Mouse (Mus musculus): ENCODE data around the gene Khsrp. TPM values are rescaled to one million over a fixed set of nuclear protein-coding genes. Genes with fewer than 3 reads are reported as not detected.

The Khsrp gene
- total and polyA plus RNA-seq, 3 experiments = 23.5 to 106 (median 98.7) TPM

GRCm38 (mm10) chr17:57060231-57060801 lies 29.0 kb upstream of the Khsrp start (continued):
- peak; percentile 34; the same call in 1 of the 2 replicates for TF ChIP-seq HCFC1 (IDR thresholded peaks at IDR 0.05; ENCODE audit: low read depth, low read length)
- no peak for TF ChIP-seq ZMIZ1 (IDR thresholded peaks at IDR 0.05; ENCODE audit: low read depth, low read length)
- TF ChIP-seq CTCF (conservative IDR thresholded peaks at IDR 0.05 in 1 of 2, IDR thresholded peaks at IDR 0.05 in 1 of 2; ENCODE audit: low read depth in 2 of 2, low read length in 2 of 2) = peak in 1 of 2 experiments; percentile 75; a peak in 2 of 4 replicates
- TF ChIP-seq CHD1 (IDR thresholded peaks at IDR 0.05; ENCODE audit: low read depth, low read length) = no peak
- TF ChIP-seq UBTF (IDR thresholded peaks at IDR 0.05; ENCODE audit: low read depth, low read length) = no peak
- TF ChIP-seq SMC3 (IDR thresholded peaks at IDR 0.05; ENCODE audit: low read depth, low read length) = peak; percentile 62
- peak; percentile 72; the same call in 1 of the 2 replicates for TF ChIP-seq SIN3A (IDR thresholded peaks at IDR 0.05; ENCODE audit: low read length)
- TF ChIP-seq RCOR1 (conservative IDR thresholded peaks at IDR 0.05; ENCODE audit: low read depth, low read length) = 0 out of 2 replicates have a peak, but pooled peaks have one; percentile 41
- TF ChIP-seq GABPA (IDR thresholded peaks at IDR 0.05; ENCODE audit: insufficient replicate concordance, low read depth, low read length) = no peak
- TF ChIP-seq MAFK (IDR thresholded peaks at IDR 0.05; ENCODE audit: insufficient replicate concordance, low read length) = 0 out of 2 replicates have a peak, but pooled peaks have one; percentile 17
- TF ChIP-seq ELF1 (IDR thresholded peaks at IDR 0.05; ENCODE audit: low read depth, low read length) = peak; percentile 51; the same call in 1 of the 2 replicates
- 0 out of 2 replicates have a peak, but pooled peaks have one; percentile 24 for TF ChIP-seq CHD2 (IDR thresholded peaks at IDR 0.05; ENCODE audit: low read length)

- Histone ChIP-seq H3K27ac (ENCODE audit: insufficient read depth, low read depth) (0 out of 2 replicates have a peak within 1 kb of the TSS, but pooled peaks have one; percentile 53), H3K9me3 (replicated peaks; ENCODE audit: low read length) (no peaks in the 10 kb centered on the region), H3K9ac (ENCODE audit: insufficient read depth, low read depth) (peak within 1 kb of the TSS; percentile 92), H3K36me3 (replicated peaks in 1 of 2; ENCODE audit: control insufficient read depth in 1 of 2, insufficient read depth in 1 of 2, low read length in 1 of 2) (peaks cover 11 to 27% of the 10 kb centered on the region in 2 experiments), H3K27me3 (replicated peaks) (no peaks in the 10 kb centered on the region), H3K4me3 (replicated peaks in 1 of 3; ENCODE audit: low read depth in 2 of 3, low read length in 2 of 3, poor library complexity in 1 of 3) (peak within 1 kb of the TSS; percentile 70 to 88 (median 87)), H3K79me2 (replicated peaks; ENCODE audit: control insufficient read depth, extremely low read depth, insufficient read depth, poor library complexity, severe bottlenecking) (no peaks in the 10 kb centered on the region), H3K4me2 (ENCODE audit: insufficient read depth, low read depth, poor library complexity, severe bottlenecking) (peak within 1 kb of the TSS; percentile 52), H3K4me1 (ENCODE audit: control insufficient read depth in 1 of 2, insufficient read depth in 2 of 2) (peaks cover 9 to 26% of the 10 kb centered on the region in 2 experiments)
- in situ Hi-C loops (cut with MboI; ENCODE audit: low pct_ligation_motif_present, low pct_unique_long_range_greater_than_20kb, low sequenced_read_pairs) = no loop called here
- dilution Hi-C loops (cut with MboI; ENCODE audit: extremely low pct_ligation_motif_present, extremely low pct_unique_long_range_greater_than_20kb, low sequenced_read_pairs) = no loop called here
- no peak for TF ChIP-seq TBP (conservative IDR thresholded peaks at IDR 0.05; ENCODE audit: low read depth, low read length)
- peak; percentile 30; the same call in 1 of the 2 replicates for TF ChIP-seq POLR2A (IDR thresholded peaks at IDR 0.05; ENCODE audit: low read depth, low read length)
- TF ChIP-seq MAX (IDR thresholded peaks at IDR 0.05; ENCODE audit: low read length) = 0 out of 2 replicates have a peak, but pooled peaks have one; percentile 14
- peak; percentile 34; the same call in 1 of the 2 replicates for TF ChIP-seq CHD2 (IDR thresholded peaks at IDR 0.05; ENCODE audit: low read length)
- DNase-seq (ENCODE audit: extremely low read depth) = peak; percentile 67
These were observed 28.2 kb upstream of the Khsrp start, which contains the start of gene Slc25a23 for GRCm38 (mm10) chr17:57059486-57059977. Gene Slc25a23, minus strand, starts transcription at chr17:57059863.

- Histone ChIP-seq H3K79me2 (replicated peaks; ENCODE audit: control insufficient read depth, extremely low read depth, insufficient read depth, poor library complexity, severe bottlenecking) (no peaks in the 10 kb centered on the region), H3K4me2 (ENCODE audit: insufficient read depth, low read depth, poor library complexity, severe bottlenecking) (peak within 1 kb of the TSS; percentile 48), H3K27ac (ENCODE audit: insufficient read depth, low read depth) (0 out of 2 replicates have a peak within 1 kb of the TSS, but pooled peaks have one; percentile 2), H3K36me3 (replicated peaks in 1 of 2; ENCODE audit: control insufficient read depth in 1 of 2, insufficient read depth in 1 of 2, low read length in 1 of 2) (peaks cover 16 to 27% of the 10 kb centered on the region in 2 experiments), H3K4me1 (ENCODE audit: control insufficient read depth in 1 of 2, insufficient read depth in 2 of 2) (peaks cover 9 to 26% of the 10 kb centered on the region in 2 experiments), H3K4me3 (replicated peaks in 1 of 3; ENCODE audit: low read depth in 2 of 3, low read length in 2 of 3, poor library complexity in 1 of 3) (peak within 1 kb of the TSS; percentile 70 to 88 (median 87)), H3K9me3 (replicated peaks; ENCODE audit: low read length) (no peaks in the 10 kb centered on the region), H3K9ac (ENCODE audit: insufficient read depth, low read depth) (peak within 1 kb of the TSS; percentile 92), H3K27me3 (replicated peaks) (no peaks in the 10 kb centered on the region)
- in situ Hi-C loops (cut with MboI; ENCODE audit: low pct_ligation_motif_present, low pct_unique_long_range_greater_than_20kb, low sequenced_read_pairs) = no loop called here
- no peak for TF ChIP-seq PAX5 (IDR thresholded peaks at IDR 0.05; ENCODE audit: low read length)
- TF ChIP-seq KAT2A (IDR thresholded peaks at IDR 0.05; ENCODE audit: insufficient replicate concordance, low read length) = no peak
- TF ChIP-seq USF1 (IDR thresholded peaks at IDR 0.05; ENCODE audit: low read depth, low read length) = no peak
- no peak for TF ChIP-seq ETS1 (conservative IDR thresholded peaks at IDR 0.05; ENCODE audit: low read depth, low read length)
- TF ChIP-seq ELF1 (IDR thresholded peaks at IDR 0.05; ENCODE audit: low read depth, low read length) = no peak
- no peak for DNase-seq (ENCODE audit: extremely low read depth)
- dilution Hi-C loops (cut with MboI; ENCODE audit: extremely low pct_ligation_motif_present, extremely low pct_unique_long_range_greater_than_20kb, low sequenced_read_pairs) = no loop called here
These were observed 27.7 kb upstream of the Khsrp start, which contains the start of gene Crb3 for GRCm38 (mm10) chr17:57058891-57059485. Gene Crb3, plus strand, starts transcription at chr17:57059105.
